In genomic region chr9:28171890-28172289, GRCm38 (mm10) we compare ENCODE assay signal across 8 mouse cellular contexts.
DNase-seq lines count a peak whose midpoint lies in the region.

No protein-coding gene starts in this region.

- intact Hi-C loops in left cerebral cortex, postnatal 4 days (cut with DNase I) = no loop called here

- peak; percentile 12 for DNase-seq in kidney, adult 18-20 months
- no peak for DNase-seq in kidney, adult 11 months
- DNase-seq in NIH3T3 (ENCODE audit: low read depth) = peak; percentile 54
- peak; percentile 50 for DNase-seq in cerebellum, adult 9-10 months
- DNase-seq in gastrocnemius, postnatal 10 days = peak; percentile 70
- DNase-seq in left cerebral cortex, postnatal 4 days = peak; percentile 84
- peak; percentile 44 for DNase-seq in right cerebral cortex, postnatal 25 days
- DNase-seq in thymus, postnatal 10 days (ENCODE audit: low spot score in 2 of 2) = no peak

Comparison
In these comparisons a context has a peak if more than half of its experiments do, and no peak if none do; other contexts are left out.
1. DNase-seq: peak in kidney, adult 18-20 months (single experiment), NIH3T3 (single experiment), cerebellum, adult 9-10 months (single experiment), gastrocnemius, postnatal 10 days (single experiment), left cerebral cortex, postnatal 4 days (single experiment) and right cerebral cortex, postnatal 25 days (single experiment); none in kidney, adult 11 months (single experiment) and thymus, postnatal 10 days (0 of 2).